Mouse (Mus musculus) MEL (cell line): ENCODE data around the gene Dlg2. TPM values are rescaled to one million over a fixed set of nuclear protein-coding genes. Genes with fewer than 3 reads are reported as not detected.

Experiments used
- DNase-seq: peaks from one replicate; pipeline ENCODE4 v3.0.0; 2011; ENCODE audit warnings: low read depth, low spot score
- H3K27ac ChIP-seq: 2 replicates; pipeline ENCODE4 v1.5.1; 2012; ENCODE audit warnings: low read depth, mild to moderate bottlenecking, control low read depth, low read length, moderate library complexity; ENCODE audit not compliant: control insufficient read depth
- H3K27me3 ChIP-seq, 2 experiments: fragments of 150-350 bp in 1 of 2; sonication (generic) in 1 of 2; 2 replicates each; pipeline ENCODE4 v1.6.1; 2012; ENCODE audit warnings: low read length in 2 of 2, mild to moderate bottlenecking in 2 of 2, improper control_type of control experiment in 1 of 2, moderate library complexity in 1 of 2; ENCODE audit not compliant: insufficient read depth in 2 of 2, control insufficient read depth in 1 of 2
- H3K36me3 ChIP-seq, 2 experiments: 2 replicates each; pipeline ENCODE4 v1.6.1; 2012 to 2014; ENCODE audit warnings: low read length in 2 of 2, improper control_type of control experiment in 1 of 2, inconsistent platforms in 1 of 2, mild to moderate bottlenecking in 1 of 2; ENCODE audit not compliant: insufficient read depth in 2 of 2, control insufficient read depth in 1 of 2
- H3K4me1 ChIP-seq, 2 experiments: fragments of 150-350 bp in 1 of 2; sonication (generic) in 1 of 2; 2 replicates each; pipeline ENCODE4 v1.6.1; 2012; ENCODE audit warnings: low read length in 2 of 2, improper control_type of control experiment in 1 of 2, mild to moderate bottlenecking in 1 of 2; ENCODE audit not compliant: insufficient read depth in 2 of 2, control insufficient read depth in 1 of 2
- H3K4me3 ChIP-seq, 2 experiments: fragments of 150-350 bp in 1 of 2; sonication (generic) in 1 of 2; 2 replicates each; pipeline ENCODE4 v1.5.1; 2012; ENCODE audit warnings: low read depth in 2 of 2, low read length in 2 of 2, mild to moderate bottlenecking in 2 of 2, moderate library complexity in 2 of 2, control low read depth in 1 of 2, improper control_type of control experiment in 1 of 2; ENCODE audit not compliant: control insufficient read depth in 1 of 2, insufficient read depth in 1 of 2
- H3K79me2 ChIP-seq: 2 replicates; pipeline ENCODE4 v1.6.1; 2012; ENCODE audit warnings: mild to moderate bottlenecking, low read length, moderate library complexity; ENCODE audit not compliant: control insufficient read depth, poor library complexity, insufficient read depth
- H3K9ac ChIP-seq: 2 replicates; pipeline ENCODE4 v1.6.1; 2012; ENCODE audit warnings: low read depth, mild to moderate bottlenecking, control low read depth, low read length, moderate library complexity; ENCODE audit not compliant: control insufficient read depth, poor library complexity, severe bottlenecking
- H3K9me3 ChIP-seq: fragments of 150-350 bp; sonication (generic); replicated peaks from 2 replicates; pipeline ENCODE4 v1.6.1; 2012; ENCODE audit warnings: mild to moderate bottlenecking, low read length, improper control_type of control experiment, moderate library complexity; ENCODE audit not compliant: insufficient read depth
- BHLHE40 ChIP-seq: IDR thresholded peaks from 2 replicates; pipeline ENCODE4 v1.6.1; 2012; ENCODE audit warnings: low read depth, mild to moderate bottlenecking, inconsistent platforms, low read length, improper control_type of control experiment, borderline replicate concordance
- CHD1 ChIP-seq: IDR thresholded peaks from 2 replicates; pipeline ENCODE4 v1.6.1; 2012; ENCODE audit warnings: low read depth, mild to moderate bottlenecking, inconsistent platforms, low read length, improper control_type of control experiment
- CHD2 ChIP-seq: IDR thresholded peaks from 2 replicates; pipeline ENCODE4 v1.6.1; 2011; ENCODE audit warnings: low read length, improper control_type of control experiment
- E2F4 ChIP-seq: IDR thresholded peaks from 2 replicates; pipeline ENCODE4 v1.6.1; 2011; ENCODE audit warnings: low read depth, low read length, improper control_type of control experiment, borderline replicate concordance
- EP300 ChIP-seq, 2 experiments: IDR thresholded peaks; 2 replicates each; pipeline ENCODE4 v1.6.1; 2011; ENCODE audit warnings: improper control_type of control experiment in 2 of 2, low read length in 2 of 2, low read depth in 1 of 2, mild to moderate bottlenecking in 1 of 2
- ETS1 ChIP-seq: IDR thresholded peaks from 2 replicates; pipeline ENCODE4 v1.6.1; 2012; ENCODE audit warnings: low read depth, mild to moderate bottlenecking, inconsistent platforms, low read length, improper control_type of control experiment, moderate library complexity
- GABPA ChIP-seq: IDR thresholded peaks from 2 replicates; pipeline ENCODE4 v1.6.1; 2012; ENCODE audit warnings: low read depth, mild to moderate bottlenecking, inconsistent platforms, low read length, improper control_type of control experiment, moderate library complexity
- HCFC1 ChIP-seq: IDR thresholded peaks from 2 replicates; pipeline ENCODE4 v1.6.1; 2012; ENCODE audit warnings: low read depth, mild to moderate bottlenecking, inconsistent platforms, low read length, improper control_type of control experiment, moderate library complexity
- JUND ChIP-seq: IDR thresholded peaks from 2 replicates; pipeline ENCODE4 v1.6.1; 2011; ENCODE audit warnings: low read depth, mild to moderate bottlenecking, improper control_type of control experiment, low read length
- MYB ChIP-seq: IDR thresholded peaks from 2 replicates; pipeline ENCODE4 v1.6.1; 2011; ENCODE audit warnings: mild to moderate bottlenecking, low read depth, low read length, improper control_type of control experiment
- MYC ChIP-seq: IDR thresholded peaks from 2 replicates; pipeline ENCODE4 v1.6.1; 2011; ENCODE audit warnings: low read depth, mild to moderate bottlenecking, low read length, improper control_type of control experiment, moderate library complexity
- NRF1 ChIP-seq: IDR thresholded peaks from 2 replicates; pipeline ENCODE4 v1.6.1; 2014; ENCODE audit warnings: low read depth, mild to moderate bottlenecking, inconsistent platforms, low read length, improper control_type of control experiment, moderate library complexity; ENCODE audit not compliant: poor library complexity, insufficient read depth, severe bottlenecking
- POLR2AphosphoS2 ChIP-seq: IDR thresholded peaks from 2 replicates; pipeline ENCODE4 v1.6.1; 2011; ENCODE audit warnings: low read length, improper control_type of control experiment
- POLR2AphosphoS5 ChIP-seq: IDR thresholded peaks from 2 replicates; pipeline ENCODE4 v1.6.1; 2012; ENCODE audit warnings: low read depth, borderline replicate concordance, mild to moderate bottlenecking, inconsistent platforms, low read length, moderate library complexity, mixed read lengths
- RCOR1 ChIP-seq: IDR thresholded peaks from 2 replicates; pipeline ENCODE4 v1.6.1; 2012; ENCODE audit warnings: low read depth, mild to moderate bottlenecking, inconsistent platforms, low read length, improper control_type of control experiment
- TAL1 ChIP-seq: IDR thresholded peaks from 2 replicates; pipeline ENCODE4 v1.6.1; 2012; ENCODE audit warnings: mild to moderate bottlenecking, inconsistent platforms, low read length, moderate library complexity, mixed read lengths
- USF1 ChIP-seq: IDR thresholded peaks from 2 replicates; pipeline ENCODE4 v1.6.1; 2014; ENCODE audit warnings: low read depth, mild to moderate bottlenecking, inconsistent platforms, low read length, improper control_type of control experiment, moderate library complexity
- polyA plus RNA-seq, 2 experiments: library from polyadenylated mRNA; stranded (reverse) in 1 of 2; unstranded in 1 of 2; fragments of >175 nt in 1 of 2; fragments of >200 nt in 1 of 2; gene quantifications; 2 replicates each; pipeline versions ENCODE4 v1.2.1 to v1.2.4; 2012; ENCODE audit warnings: low replicate concordance in 2 of 2, low read depth in 1 of 2; ENCODE audit not compliant: insufficient read length in 2 of 2, insufficient read depth in 1 of 2, missing spikeins in 1 of 2
- total RNA-seq: library from RNA; depleted of rRNA; stranded (reverse); fragments of 300-350 nt; gene quantifications from 2 replicates; pipeline ENCODE4 v1.2.3, GENCODE M21; 2012

Dlg2 gene
- total and polyA plus RNA-seq, 3 experiments: 0.04 TPM; not detected in 2

DNA sequence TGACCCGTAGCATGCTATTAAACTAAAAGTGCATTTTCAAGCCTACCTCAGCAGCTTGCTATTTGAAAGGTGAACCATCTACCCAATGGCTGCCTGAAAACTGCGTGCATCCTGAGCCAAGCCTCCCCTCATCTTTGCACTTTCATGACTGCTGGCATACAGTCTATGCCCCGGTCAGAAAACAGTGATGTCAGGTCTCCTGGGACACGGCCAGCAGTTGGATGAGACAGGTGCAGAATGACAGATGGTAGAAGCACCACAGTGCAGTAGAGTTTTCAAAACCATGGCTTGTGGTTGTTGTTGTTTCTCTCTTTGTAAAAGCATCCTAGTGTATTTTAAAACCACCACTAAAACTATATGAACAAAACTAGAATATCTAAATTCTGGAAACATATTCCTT, 1719.5 kb downstream of the Dlg2 start:
- Histone ChIP-seq H3K9ac (no peak overlapping the region), H3K9me3 (no peaks in the 10 kb centered on the region), H3K27me3 (no peaks in the 10 kb centered on the region), H3K36me3 (no peaks in the 10 kb centered on the region), H3K27ac (no peak overlapping the region), H3K79me2 (no peaks in the 10 kb centered on the region), H3K4me1 (no peaks in the 10 kb centered on the region)
- no peak for DNase-seq
- no peak for TF ChIP-seq USF1
- TF ChIP-seq, all 39 proteins: peak for 0
- H3K4me3 ChIP-seq: no peak overlapping the region

DNA sequence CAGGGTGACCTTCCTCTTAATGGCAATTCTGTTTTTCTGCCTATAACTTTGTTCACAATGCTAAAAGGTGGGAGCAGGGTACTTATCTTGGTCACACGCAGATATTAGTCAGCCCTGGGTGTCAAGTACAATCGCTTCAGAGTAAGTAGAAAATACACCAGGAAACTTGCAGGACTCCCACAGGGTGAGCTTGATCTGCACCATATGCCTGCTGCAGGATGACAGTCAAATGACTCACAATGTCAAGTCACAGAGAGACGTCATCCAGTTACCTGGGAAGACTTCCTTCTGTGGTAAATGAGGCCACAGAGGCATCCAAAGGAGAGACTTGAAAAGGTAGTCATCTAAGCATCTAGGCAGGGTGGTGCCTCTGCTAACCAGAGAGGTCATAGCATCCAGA, 1721.1 kb downstream of the Dlg2 start:
- no peaks in the 10 kb centered on the region for H3K36me3 ChIP-seq
- no peaks in the 10 kb centered on the region for H3K79me2 ChIP-seq
- no peaks in the 10 kb centered on the region for H3K4me1 ChIP-seq
- H3K9me3 ChIP-seq: no peaks in the 10 kb centered on the region
- H3K27me3 ChIP-seq: no peaks in the 10 kb centered on the region
- DNase-seq: no peak
- H3K27ac ChIP-seq: no peak overlapping the region
- TF ChIP-seq EP300 (IDR thresholded peaks at IDR 0.05; ENCODE audit: low read depth in 1 of 2, low read length in 2 of 2) (no peak), BHLHE40 (no peak), RCOR1 (no peak)
- TF ChIP-seq, all 39 proteins: peak for 0
- Histone ChIP-seq H3K4me3 (no peak overlapping the region), H3K9ac (no peak overlapping the region)

DNA sequence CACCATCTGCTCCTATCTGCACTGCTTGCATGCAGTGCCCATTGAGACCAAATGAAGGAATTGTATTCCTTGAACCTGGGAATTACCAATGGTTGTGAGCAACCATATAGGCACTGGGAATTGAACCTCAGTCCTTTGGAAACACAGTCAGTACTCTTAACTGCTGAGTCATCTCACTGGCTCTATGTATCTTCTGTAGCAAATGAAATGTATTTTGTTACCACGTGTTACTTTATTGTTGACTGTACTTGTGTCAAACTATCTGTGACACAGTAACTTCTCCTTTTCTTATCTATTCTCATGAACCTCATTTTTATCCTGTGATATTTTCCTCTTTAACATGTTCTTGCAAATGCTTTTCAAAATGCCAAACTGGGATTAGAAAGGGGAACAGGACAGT, 1722.7 kb downstream of the Dlg2 start:
- Histone ChIP-seq H3K4me1 (no peaks in the 10 kb centered on the region), H3K27me3 (no peaks in the 10 kb centered on the region), H3K79me2 (no peaks in the 10 kb centered on the region), H3K9me3 (no peaks in the 10 kb centered on the region), H3K36me3 (no peaks in the 10 kb centered on the region), H3K4me3 (no peak overlapping the region), H3K9ac (no peak overlapping the region), H3K27ac (no peak overlapping the region)
- no peak for TF ChIP-seq NRF1
- peak; percentile 37; the same call in 1 of the 2 replicates for TF ChIP-seq USF1
- peak; percentile 7 for DNase-seq

DNA sequence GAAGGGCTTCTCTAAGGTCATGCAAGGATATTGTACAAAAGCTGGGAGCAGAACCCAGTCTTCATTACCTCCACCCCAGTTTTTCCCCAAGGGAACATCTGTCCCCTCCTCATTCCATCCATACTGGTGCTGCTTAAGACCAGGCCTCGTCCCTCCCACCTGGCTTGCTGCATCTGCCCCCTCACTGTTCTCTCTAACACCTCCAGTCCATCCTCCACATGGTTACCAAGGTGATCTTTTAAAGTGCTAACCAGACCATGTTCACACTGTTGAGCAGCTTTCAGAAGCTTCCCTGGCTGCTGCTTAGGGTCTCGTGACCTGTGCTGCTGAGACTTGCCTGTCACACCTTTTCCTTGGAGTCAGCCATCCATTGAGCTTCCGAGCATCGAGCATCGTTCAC, 1734.2 kb downstream of the Dlg2 start:
- H3K79me2 ChIP-seq: no peaks in the 10 kb centered on the region
- no peak overlapping the region for H3K27ac ChIP-seq
- H3K4me1 ChIP-seq: no peaks in the 10 kb centered on the region
- no peak overlapping the region for H3K9ac ChIP-seq
- H3K9me3 ChIP-seq: no peaks in the 10 kb centered on the region
- no peak for TF ChIP-seq RCOR1
- no peak for TF ChIP-seq MYC
- TF ChIP-seq GABPA: no peak
- TF ChIP-seq NRF1: no peak
- no peak for TF ChIP-seq ETS1
- TF ChIP-seq MYB: no peak
- no peak for TF ChIP-seq POLR2AphosphoS5
- TF ChIP-seq TAL1: no peak
- TF ChIP-seq USF1: no peak
- TF ChIP-seq E2F4: no peak
- no peak for TF ChIP-seq POLR2AphosphoS2
- no peak for TF ChIP-seq JUND
- no peak for TF ChIP-seq CHD2
- TF ChIP-seq CHD1: no peak
- TF ChIP-seq HCFC1: no peak
- H3K27me3 ChIP-seq: no peaks in the 10 kb centered on the region
- no peaks in the 10 kb centered on the region for H3K36me3 ChIP-seq
- no peak overlapping the region for H3K4me3 ChIP-seq
- no peak for DNase-seq
